Comparison of ENCODE assay signal across 16 mouse cellular contexts in genomic region chr3:105046870-105047269, GRCm38 (mm10). TPM values are rescaled to one million over a fixed set of nuclear protein-coding genes. Genes with fewer than 3 reads are reported as not detected.
DNase-seq lines count a peak whose midpoint lies in the region; ATAC-seq and TF ChIP-seq lines count a peak whose summit lies in the region.
"Had no signal": no experiment of that assay in that cellular context is flagged by ENCODE, and none has a peak within 500 bp of the region (broad histone marks: within the 10 kb centered on the region; RNA-seq: fewer than 3 reads in every experiment).

No protein-coding gene starts in this region.

- TF ChIP-seq CTCF in left cerebral cortex, adult 2 months (IDR thresholded peaks at IDR 0.05) = no peak

- 24% methylated on average over 5 of the region's 5 CpGs for WGBS in heart, embryonic 10.5 days

- intact Hi-C loops in left cerebral cortex, adult 2 months (cut with DNase I) = no loop called here
- intact Hi-C loops in left cerebral cortex, postnatal 10 days (cut with DNase I) = no loop called here

- no peak overlapping the region for H3K4me3 ChIP-seq in left cerebral cortex, adult 2 months
- peak overlapping the region; percentile 40 for H3K4me3 ChIP-seq in heart, embryonic 10.5 days
- H3K4me3 ChIP-seq: hindbrain, embryonic 12.5 days; limb, embryonic 12.5 days; midbrain, embryonic 15.5 days had no signal

- peaks cover 2% of the 10 kb centered on the region; the same call in 1 of the 2 replicates for H3K36me3 ChIP-seq in heart, embryonic 10.5 days
- H3K36me3 ChIP-seq: hindbrain, embryonic 12.5 days; midbrain, embryonic 15.5 days had no signal

- peaks cover 85% of the 10 kb centered on the region for H3K4me1 ChIP-seq in heart, embryonic 10.5 days

- peak overlapping the region; percentile 69; the same call in 1 of the 2 replicates for H3K27ac ChIP-seq in left cerebral cortex, adult 2 months
- H3K27ac ChIP-seq in heart, embryonic 10.5 days = peak overlapping the region; percentile 80
- H3K27ac ChIP-seq: hindbrain, embryonic 12.5 days; midbrain, embryonic 15.5 days had no signal

- H3K27me3 ChIP-seq in heart, embryonic 10.5 days (ENCODE audit: insufficient read depth, poor library complexity, severe bottlenecking) = no peaks in the 10 kb centered on the region
- H3K27me3 ChIP-seq: hindbrain, embryonic 12.5 days; limb, embryonic 12.5 days; midbrain, embryonic 15.5 days had no signal

- DNase-seq in frontal cortex, postnatal 10 days (ENCODE audit: low spot score in 2 of 2) = no peak
- DNase-seq in left cerebral cortex, adult 2 months (ENCODE audit: extremely low spot score in 1 of 2, low spot score in 2 of 2) = no peak
- DNase-seq in left cerebral cortex, postnatal 10 days (ENCODE audit: extremely low spot score in 1 of 2, low spot score in 2 of 2) = no peak
- DNase-seq in heart, embryonic 10.5 days (ENCODE audit: low spot score) = no peak
- DNase-seq in neural tube, embryonic 10.5 days (ENCODE audit: extremely low spot score, low spot score) = no peak
- no peak for DNase-seq in adrenal gland, adult 2 months
- DNase-seq: cerebellum, adult 11-12 months had no signal

- H3K9me3 ChIP-seq in heart, embryonic 10.5 days = no peaks in the 10 kb centered on the region
- H3K9me3 ChIP-seq: hindbrain, embryonic 12.5 days; limb, embryonic 12.5 days; midbrain, embryonic 15.5 days had no signal

- ATAC-seq in frontal cortex, adult (ENCODE audit: low TSS enrichment) = peak; percentile 29; the same call in 1 of the 2 replicates
- ATAC-seq in megakaryocyte, adult 5-6 weeks (ENCODE audit: poor library complexity, severe bottlenecking) = peak; percentile 91
- ATAC-seq: midbrain, embryonic 15.5 days had no signal

RNA-seq across cellular contexts. Expression of gene Cttnbp2nl, which starts 6.1 kb away (rescaled TPM):
- total RNA-seq in left cerebral cortex, adult 2 months (2021) = 10 to 100 TPM; 23.8 to 27.9 TPM
- 10 to 100 TPM; 38.7 to 42.7 TPM for total RNA-seq in left cerebral cortex, postnatal 10 days (2021)
- polyA plus RNA-seq in heart, embryonic 10.5 days (2016; fragmentation: Nextera tagmentation; extraction: Ambion mirVana) = 35.9 and 37.4 TPM in 2 replicates
- 0.58 and 1.5 TPM in 2 replicates for total RNA-seq in megakaryocyte, adult 5-6 weeks (2015)
- total RNA-seq in megakaryocyte, adult 5-6 weeks (2017) = 0.77 and 1.4 TPM in 2 replicates
- 10 to 100 TPM; 17.3 to 23.7 TPM for total RNA-seq in adrenal gland, adult 2 months (2021)
- polyA plus RNA-seq in adrenal gland, adult 2 months (2012; rRNA removed) = 2.1 and 2.8 TPM in 2 replicates

RNA-seq across cellular contexts. Expression of gene 4930564D02Rik, which starts 19.8 kb away (rescaled TPM):
- not detected for total RNA-seq in left cerebral cortex, adult 2 months (2021)
- total RNA-seq in left cerebral cortex, postnatal 10 days (2021) = not detected
- polyA plus RNA-seq in heart, embryonic 10.5 days (2016; fragmentation: Nextera tagmentation; extraction: Ambion mirVana) = not detected in 2 replicates
- not detected in 2 replicates for total RNA-seq in megakaryocyte, adult 5-6 weeks (2015)
- total RNA-seq in megakaryocyte, adult 5-6 weeks (2017) = not detected in 2 replicates
- total RNA-seq in adrenal gland, adult 2 months (2021) = not detected
- not detected in 2 replicates for polyA plus RNA-seq in adrenal gland, adult 2 months (2012; rRNA removed)
- total RNA-seq: adrenal gland, postnatal 25 days; layer of hippocampus, postnatal 10 days had no signal
- polyA plus RNA-seq: hindbrain, embryonic 12.5 days; limb, embryonic 12.5 days; midbrain, embryonic 15.5 days; neural tube, embryonic 14.5 days; thymus, postnatal 0 days had no signal

Comparison
In these comparisons a context has a peak if more than half of its experiments do, and no peak if none do; other contexts are left out.
1. RNA of gene Cttnbp2nl, which starts 6.1 kb away (total RNA-seq): 38.7 to 42.7 TPM in left cerebral cortex, postnatal 10 days, 23.8 to 27.9 TPM in left cerebral cortex, adult 2 months and 17.3 to 23.7 TPM in adrenal gland, adult 2 months; 0.58 to 1.5 TPM in megakaryocyte, adult 5-6 weeks; every median in the first group is over 4 times any median in the second.